Mouse (Mus musculus) WW6 (cell line): ENCODE measurements around the gene Ubash3a.

ENCODE experiments used
- DNase-seq: peaks from one replicate; pipeline ENCODE4 v3.0.0-alpha.2; 2013; ENCODE audit warnings: low read depth, low spot score

Ubash3a gene

GRCm38 (mm10) chr17:31216068-31216955 lies 8.6 kb downstream of the Ubash3a start:
- DNase-seq = no peak

GRCm38 (mm10) chr17:31222810-31223310 lies 15.2 kb downstream of the Ubash3a start:
- no peak for DNase-seq

GRCm38 (mm10) chr17:31223835-31224234 lies 16.2 kb downstream of the Ubash3a start:
- no peak for DNase-seq

- no peak for DNase-seq
These were observed 16.9 kb downstream of the Ubash3a start for GRCm38 (mm10) chr17:31224591-31224990.

- DNase-seq = no peak
These were observed 18.7 kb downstream of the Ubash3a start for GRCm38 (mm10) chr17:31226368-31226767.

- no peak for DNase-seq
These were observed 19.3 kb downstream of the Ubash3a start for GRCm38 (mm10) chr17:31226931-31227330.

GRCm38 (mm10) chr17:31231780-31232179 lies 24.1 kb downstream of the Ubash3a start:
- DNase-seq = no peak

GRCm38 (mm10) chr17:31232251-31233010 lies 24.8 kb downstream of the Ubash3a start:
- no peak for DNase-seq

GRCm38 (mm10) chr17:31235915-31236314 lies 28.2 kb downstream of the Ubash3a start:
- DNase-seq = no peak

- no peak for DNase-seq
These were observed 30.8 kb downstream of the Ubash3a start for GRCm38 (mm10) chr17:31238234-31239020.

GRCm38 (mm10) chr17:31241156-31241555 lies 33.5 kb downstream of the Ubash3a start:
- DNase-seq = no peak

GRCm38 (mm10) chr17:31242764-31243163 lies 35.1 kb downstream of the Ubash3a start:
- no peak for DNase-seq

- DNase-seq = no peak
These were observed 37.6 kb downstream of the Ubash3a start for GRCm38 (mm10) chr17:31245321-31245720.

- peak; percentile 74 for DNase-seq
These were observed 39.5 kb downstream of the Ubash3a start for GRCm38 (mm10) chr17:31247144-31247543.

GRCm38 (mm10) chr17:31253951-31254350 lies 46.3 kb downstream of the Ubash3a start:
- DNase-seq = no peak

- peak; percentile 67 for DNase-seq
These were observed 46.8 kb downstream of the Ubash3a start for GRCm38 (mm10) chr17:31254463-31254931.

GRCm38 (mm10) chr17:31257149-31257548 lies 49.5 kb downstream of the Ubash3a start:
- no peak for DNase-seq

- DNase-seq = no peak
These were observed 50.2 kb downstream of the Ubash3a start for GRCm38 (mm10) chr17:31257898-31258297.

- no peak for DNase-seq
These were observed 50.7 kb downstream of the Ubash3a start for GRCm38 (mm10) chr17:31258310-31258865.

GRCm38 (mm10) chr17:31259145-31259544 lies 51.5 kb downstream of the Ubash3a start:
- no peak for DNase-seq

GRCm38 (mm10) chr17:31259825-31260224 lies 52.2 kb downstream of the Ubash3a start:
- DNase-seq = no peak
